Mouse (Mus musculus): ENCODE results near the gene Cabcoco1.

Gene Cabcoco1

DNA sequence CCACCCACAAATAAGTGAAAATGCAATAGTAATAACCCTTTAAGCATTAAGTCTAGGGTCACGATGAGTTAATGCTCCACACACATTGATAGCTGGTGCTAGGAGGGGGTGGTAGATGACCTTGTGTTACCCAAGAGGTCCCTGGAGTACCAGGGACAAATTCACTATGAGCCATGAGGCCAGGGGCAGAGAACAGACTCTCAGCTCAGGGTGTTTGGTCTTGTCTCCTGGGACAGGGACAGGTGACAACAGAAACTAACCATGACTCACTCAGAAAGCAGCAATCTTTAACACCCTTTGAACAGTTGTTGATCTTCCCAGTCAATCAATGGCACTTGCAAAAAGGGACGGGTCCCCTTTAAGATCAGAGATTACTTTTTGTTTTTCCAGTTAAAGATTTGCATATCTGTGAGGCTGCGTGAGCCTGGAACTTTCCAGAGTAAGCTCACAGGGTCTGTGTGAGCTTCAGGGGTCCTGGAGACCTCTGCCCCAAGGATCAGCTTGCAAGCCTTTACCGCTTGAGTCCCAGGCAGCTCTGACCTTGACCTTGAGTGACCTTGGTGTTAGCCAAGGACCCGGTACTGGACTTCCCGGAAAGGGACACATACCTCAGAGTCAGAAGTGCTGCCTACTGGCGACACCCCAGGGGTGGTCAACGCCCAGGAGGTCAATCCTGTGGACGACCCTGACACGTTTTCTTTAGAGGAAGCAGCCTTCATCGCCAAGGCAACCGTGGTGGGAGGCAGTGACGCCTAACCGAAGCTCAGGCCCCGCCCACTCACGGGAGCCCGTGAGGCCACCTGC is at the start of gene Cabcoco1:
Cabcoco1 (minus strand) TSS at position 758 of the 804 bp plus-strand sequence.
- DNase-seq (ENCODE audit: low read depth, low spot score): peak; percentile 76

DNA sequence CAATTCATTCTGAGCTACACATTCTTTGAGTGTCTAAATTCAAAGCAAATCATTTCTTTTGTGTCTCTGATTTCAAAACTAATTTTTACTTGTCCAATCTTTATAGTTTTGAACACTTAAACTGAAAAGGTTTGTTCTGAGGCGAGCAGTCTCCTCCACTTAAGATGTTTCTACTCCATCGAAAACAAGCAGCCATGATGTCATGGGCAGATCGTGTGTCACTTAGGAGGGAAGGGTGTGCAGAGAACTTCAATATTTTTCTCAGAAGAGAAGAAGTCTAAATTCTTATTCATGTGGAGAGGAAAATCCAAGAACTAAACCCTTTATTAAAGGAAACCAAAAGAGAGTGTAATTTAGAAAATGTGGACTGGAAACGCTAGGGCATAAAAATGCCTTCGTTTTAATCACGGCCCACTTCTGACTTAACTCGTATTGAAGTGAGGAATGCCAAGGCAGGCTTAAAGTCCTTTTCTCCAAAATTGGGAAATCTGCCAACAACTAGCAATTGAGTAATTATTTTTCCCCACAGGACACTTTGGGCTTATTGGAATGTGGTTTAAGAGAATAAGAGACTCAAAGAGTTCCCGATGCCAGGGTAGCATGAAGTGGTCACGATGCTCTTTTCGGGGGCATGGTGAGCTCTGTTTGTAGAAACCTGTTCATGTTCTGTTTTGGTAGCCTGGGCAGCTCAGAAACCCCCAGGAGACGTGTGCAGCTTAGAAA is 48.0 kb upstream of the Cabcoco1 start:
- DNase-seq (ENCODE audit: low read depth, low spot score): no peak

GRCm38 (mm10) chr10:68587416-68588040 is 45.8 kb upstream of the Cabcoco1 start:
- no peak for DNase-seq (ENCODE audit: low read depth, low spot score)

DNA sequence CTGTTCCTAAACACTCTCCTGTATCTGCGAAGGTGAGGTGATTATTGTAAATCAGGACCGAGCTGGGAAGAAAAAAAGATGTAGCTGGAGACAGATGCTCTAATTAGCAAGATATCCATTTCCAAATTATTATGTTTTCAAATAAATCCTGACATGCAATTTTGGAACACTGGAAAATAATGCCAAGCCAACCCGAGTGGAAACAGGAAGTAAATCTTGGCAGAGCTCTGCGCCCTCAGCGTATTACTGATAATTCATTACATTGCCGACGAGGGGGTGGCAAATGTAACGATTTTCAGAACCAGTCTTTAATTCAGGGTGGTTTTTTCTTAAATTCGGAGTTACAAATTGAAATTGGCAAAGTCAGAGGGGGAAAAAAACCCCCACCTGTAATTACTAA is 35.6 kb upstream of the Cabcoco1 start:
- no peak for DNase-seq (ENCODE audit: low read depth, low spot score)

- DNase-seq (ENCODE audit: low read depth, low spot score): no peak
Measured at GRCm38 (mm10) chr10:68568172-68568571, 26.5 kb upstream of the Cabcoco1 start.

- no peak for DNase-seq (ENCODE audit: low read depth, low spot score)
Measured at GRCm38 (mm10) chr10:68562344-68562743, 20.6 kb upstream of the Cabcoco1 start.

DNA sequence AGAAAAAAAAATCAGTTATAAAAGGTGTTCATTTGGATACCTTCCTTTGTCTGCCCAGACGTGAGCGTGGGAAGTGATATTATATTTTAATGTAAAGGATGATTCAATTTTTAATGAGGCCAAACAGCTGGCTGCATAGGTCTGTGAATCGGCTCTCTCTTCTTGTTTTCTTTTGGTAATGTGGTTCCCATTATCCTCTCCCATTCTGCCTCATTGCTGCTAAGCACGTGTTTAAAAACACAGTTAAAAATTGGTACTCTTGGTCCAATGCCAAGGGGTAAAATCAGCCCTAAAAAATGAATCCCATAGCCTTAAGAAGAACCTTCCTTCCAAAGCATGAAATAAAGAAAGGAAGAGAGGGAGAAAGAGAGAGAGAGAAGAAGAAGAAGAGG is 17.1 kb upstream of the Cabcoco1 start:
- DNase-seq (ENCODE audit: low read depth, low spot score): no peak

DNA sequence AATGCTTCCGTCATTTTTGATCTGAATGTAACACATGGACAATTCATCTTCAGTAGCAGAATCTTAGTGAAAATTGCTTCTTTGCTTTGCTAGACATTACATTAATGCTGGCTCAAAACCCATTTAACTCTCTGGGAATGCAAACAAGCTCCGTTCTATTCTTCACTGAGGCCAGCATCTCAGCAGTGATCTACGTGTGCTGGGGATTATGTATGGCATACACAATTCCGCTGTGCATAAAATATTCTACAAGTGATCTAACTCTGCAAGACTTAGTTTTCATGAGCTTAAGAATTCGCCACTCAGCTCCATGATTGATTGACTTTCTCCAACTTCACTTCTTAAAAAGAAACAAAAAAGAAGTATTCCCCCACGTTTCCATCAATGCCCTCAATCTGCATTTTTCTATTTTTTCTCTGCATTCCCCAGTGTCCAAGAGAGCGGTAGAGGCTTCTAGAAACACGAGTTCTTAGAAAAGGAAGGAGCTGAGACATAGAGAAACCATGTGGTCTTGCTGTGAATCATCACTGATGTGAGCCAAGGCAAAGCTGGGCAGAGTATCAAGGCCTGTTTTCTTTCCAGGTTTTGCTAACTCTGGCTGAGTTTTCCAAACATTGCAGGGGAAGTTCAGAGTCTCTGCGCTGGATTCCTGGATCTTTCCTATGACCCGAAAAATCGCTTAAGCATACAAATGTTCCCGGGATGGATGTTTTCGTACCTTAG is 16.6 kb upstream of the Cabcoco1 start:
- DNase-seq (ENCODE audit: low read depth, low spot score): no peak

DNA sequence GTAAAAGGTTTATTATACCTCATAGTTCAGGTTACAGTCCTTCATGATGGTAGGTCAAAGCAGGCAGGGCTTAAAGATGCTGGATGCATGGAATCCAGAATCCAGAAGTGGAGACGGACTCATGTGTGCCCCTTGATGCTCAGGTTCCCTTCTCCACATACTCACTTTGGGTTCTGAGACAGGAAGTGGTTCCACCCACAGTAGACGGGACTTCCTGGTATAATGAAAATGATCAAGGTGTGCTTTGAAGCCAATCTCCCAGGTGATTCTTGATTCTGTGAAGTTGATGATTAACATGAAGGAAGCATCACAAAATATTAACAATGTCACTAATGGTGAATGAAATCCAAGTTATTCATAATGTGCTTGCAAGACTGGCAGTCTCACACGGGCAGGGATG is 12.0 kb upstream of the Cabcoco1 start:
- no peak for DNase-seq (ENCODE audit: low read depth, low spot score)

DNA sequence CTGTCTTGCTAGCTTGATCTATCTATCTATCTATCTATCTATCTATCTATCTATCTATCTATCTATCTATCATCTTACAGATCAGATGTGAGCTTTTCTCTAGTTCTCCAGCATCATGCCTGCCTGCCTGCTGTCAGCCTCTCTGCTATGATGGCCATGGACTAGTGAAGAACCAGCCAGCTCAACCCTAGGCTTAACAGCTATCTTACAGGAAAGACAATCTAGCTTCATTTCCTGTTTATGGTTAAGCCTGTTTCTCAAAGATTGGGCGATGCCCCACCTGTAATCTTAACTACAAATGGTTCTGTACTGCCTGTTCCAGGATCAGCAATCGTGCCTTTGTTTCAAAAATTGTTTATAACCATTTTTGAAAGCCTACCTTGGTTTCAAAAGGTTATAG is 10.9 kb upstream of the Cabcoco1 start:
- no peak for DNase-seq (ENCODE audit: low read depth, low spot score)

GRCm38 (mm10) chr10:68551316-68551715 is 9.6 kb upstream of the Cabcoco1 start:
- no peak for DNase-seq (ENCODE audit: low read depth, low spot score)

DNA sequence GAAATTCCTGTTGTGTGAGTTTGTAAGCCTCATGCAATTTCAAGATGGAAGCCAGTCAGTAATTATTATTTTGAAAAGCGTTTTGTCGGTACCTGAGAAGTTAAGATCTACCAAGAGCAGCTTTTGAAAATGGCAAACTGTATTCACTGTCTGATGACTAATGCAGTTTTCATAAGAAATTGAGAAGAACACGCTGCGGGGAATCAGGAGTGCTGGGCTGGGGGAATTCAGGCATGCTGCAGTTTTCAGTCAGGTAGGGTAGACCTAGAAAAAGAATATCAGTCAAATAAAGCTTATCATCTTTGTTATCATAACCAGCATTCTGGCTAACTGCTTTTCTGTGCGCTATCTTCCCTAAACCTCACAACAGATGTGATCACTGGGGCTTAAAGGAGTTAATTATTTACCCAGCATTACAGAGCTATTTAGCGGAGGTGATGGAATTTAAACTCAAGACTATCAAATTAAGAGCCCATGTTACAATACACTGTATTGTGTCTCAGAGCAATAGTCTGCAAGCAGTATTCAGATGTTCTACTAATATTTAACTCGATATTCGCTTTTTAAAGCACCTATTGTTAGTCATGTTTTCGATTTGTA is 9.1 kb upstream of the Cabcoco1 start:
- no peak for DNase-seq (ENCODE audit: low read depth, low spot score)

DNA sequence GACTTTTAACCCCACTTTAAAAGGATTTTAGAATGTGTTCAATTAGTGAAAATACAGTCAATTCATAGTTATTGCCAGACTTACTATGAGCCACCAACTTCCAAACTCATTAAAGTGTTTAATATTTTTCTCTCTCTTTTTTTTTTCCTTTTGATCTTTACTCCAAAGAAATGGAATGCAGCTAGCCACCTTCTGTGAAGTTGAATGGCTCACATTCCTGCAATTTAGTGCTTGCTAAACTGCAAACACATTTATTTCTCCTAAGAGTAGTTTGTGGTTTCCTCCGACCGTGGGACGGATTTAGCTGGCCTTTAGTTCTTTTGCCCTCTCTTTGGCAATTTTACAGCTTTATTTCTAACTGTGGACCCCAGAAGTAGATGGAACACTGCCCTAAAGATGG is 1.4 kb upstream of the Cabcoco1 start:
- DNase-seq (ENCODE audit: low read depth, low spot score): no peak

- no peak for DNase-seq (ENCODE audit: low read depth, low spot score)
Measured at GRCm38 (mm10) chr10:68541943-68542420, 286 bp upstream of the Cabcoco1 start.

- no peak for DNase-seq (ENCODE audit: low read depth, low spot score)
Measured at GRCm38 (mm10) chr10:68540612-68541011, 1.1 kb downstream of the Cabcoco1 start.

- DNase-seq (ENCODE audit: low read depth, low spot score): no peak
Measured at GRCm38 (mm10) chr10:68537261-68537950, 4.3 kb downstream of the Cabcoco1 start.

GRCm38 (mm10) chr10:68529364-68530049 is 12.2 kb downstream of the Cabcoco1 start:
- DNase-seq (ENCODE audit: low read depth, low spot score): no peak

- no peak for DNase-seq (ENCODE audit: low read depth, low spot score)
Measured at GRCm38 (mm10) chr10:68528958-68529357, 12.7 kb downstream of the Cabcoco1 start.

DNA sequence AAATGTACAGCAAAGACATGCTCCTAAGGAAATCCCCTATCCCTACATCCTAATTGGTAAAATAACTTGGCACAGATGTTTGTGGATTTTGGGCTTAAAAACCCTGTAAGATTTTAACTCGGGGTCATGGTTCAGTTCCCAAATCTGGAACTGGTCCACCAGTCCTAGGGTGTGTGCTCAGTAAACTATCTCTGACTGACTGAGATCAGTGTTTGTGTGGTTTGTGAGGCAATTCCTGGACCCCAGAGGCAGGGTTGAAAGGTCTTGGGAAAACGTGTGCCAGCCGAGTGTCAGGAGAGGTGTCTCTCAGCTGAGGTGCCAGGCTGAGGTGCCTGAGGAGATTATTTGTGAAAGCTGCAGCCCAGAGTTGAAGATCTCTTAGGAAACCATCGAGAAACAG is 19.6 kb downstream of the Cabcoco1 start:
- DNase-seq (ENCODE audit: low read depth, low spot score): no peak

DNA sequence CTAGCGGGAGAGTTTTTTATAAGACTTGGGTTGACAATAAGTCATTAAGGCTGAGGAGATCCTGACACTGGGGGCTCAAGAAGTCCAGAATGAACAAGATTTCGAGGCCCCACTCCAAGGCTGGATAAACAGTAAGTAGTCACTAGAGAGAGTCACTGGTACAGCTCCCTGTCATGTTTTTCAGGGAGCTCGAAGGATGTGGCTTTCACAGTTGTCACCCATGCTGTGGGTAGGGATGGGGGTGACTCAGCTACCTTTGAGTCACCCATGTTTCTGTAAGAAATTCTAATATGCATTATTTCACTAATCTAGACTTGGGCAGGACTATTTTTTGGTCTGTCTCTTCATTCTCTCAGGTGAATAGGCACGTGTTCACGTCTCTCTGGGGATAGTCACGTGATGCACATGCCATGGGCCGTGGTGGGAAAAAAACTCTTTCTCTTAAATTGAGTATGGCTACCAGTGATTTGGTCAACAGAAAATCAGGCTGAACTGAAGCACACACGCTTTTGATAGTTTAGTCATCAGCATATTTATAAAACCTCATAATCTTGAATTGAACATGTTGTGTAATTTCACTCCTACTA is 29.2 kb downstream of the Cabcoco1 start:
- DNase-seq (ENCODE audit: low read depth, low spot score): no peak

Measured in A20 (cell line).